Mouse (Mus musculus) hindbrain, embryonic 14.5 days (tissue): ENCODE measurements around the gene Gltp. TPM values are rescaled to one million over a fixed set of nuclear protein-coding genes. Genes with fewer than 3 reads are reported as not detected.

Experiments used
- ATAC-seq: fragments of 200-750 bp; cut with Nextera tagmentation; 2 replicates; pipeline ENCODE4 v1.8.0; 2017; ENCODE audit warnings: moderate number of reproducible peaks, mild to moderate bottlenecking, moderate TSS enrichment, moderate library complexity; ENCODE audit not compliant: low FRiP score
- DNase-seq: peaks from one replicate; pipeline ENCODE4 v3.0.0-alpha.2; 2015; ENCODE audit warnings: low spot score
- H3K27ac ChIP-seq: fragments of 300-500 bp; sonication (generic); 2 replicates; pipeline ENCODE4 v1.5.1; 2014; ENCODE audit warnings: mild to moderate bottlenecking, moderate library complexity
- H3K27me3 ChIP-seq: fragments of 300-500 bp; sonication (generic); 2 replicates; pipeline ENCODE4 v1.6.1; 2014; ENCODE audit warnings: mild to moderate bottlenecking, low read length, mixed read lengths; ENCODE audit not compliant: control insufficient read depth, insufficient read depth
- H3K36me3 ChIP-seq: fragments of 300-500 bp; sonication (generic); replicated peaks from 2 replicates; pipeline ENCODE4 v1.6.1; 2014; ENCODE audit not compliant: control insufficient read depth, insufficient read depth
- H3K4me1 ChIP-seq: fragments of 300-500 bp; sonication (generic); replicated peaks from 2 replicates; pipeline ENCODE4 v1.6.1; 2014; ENCODE audit warnings: antibody characterized with exemption, low read length, mixed read lengths; ENCODE audit not compliant: control insufficient read depth, insufficient read depth
- H3K4me2 ChIP-seq: fragments of 300-500 bp; sonication (generic); replicated peaks from 2 replicates; pipeline ENCODE4 v1.6.1; 2014; ENCODE audit warnings: mild to moderate bottlenecking, moderate library complexity
- H3K4me3 ChIP-seq: fragments of 300-500 bp; sonication (generic); replicated peaks from 2 replicates; pipeline ENCODE4 v1.5.1; 2014; ENCODE audit warnings: mild to moderate bottlenecking, low read length
- H3K9ac ChIP-seq: fragments of 300-500 bp; sonication (generic); 2 replicates; pipeline ENCODE4 v1.6.1; 2014
- H3K9me3 ChIP-seq: fragments of 300-500 bp; sonication (generic); 2 replicates; pipeline ENCODE4 v1.6.1; 2016; ENCODE audit warnings: low read length; ENCODE audit not compliant: control insufficient read depth
- WGBS: fragments of 180-500 bp; shearing (Covaris S2); extraction: QIAGEN DNeasy Blood & Tissue Kit; methylation state at CpG from one replicate; pipeline ENCODE4 v1.1.7; 2014; 5-methylcytosine and 5-hydroxymethylcytosine counted together
- polyA plus RNA-seq: library from polyadenylated mRNA; unstranded; fragments of >200 nt; fragmentation: Nextera tagmentation; extraction: Ambion mirVana; gene quantifications from 2 replicates; pipeline ENCODE4 v1.2.1, GENCODE M21; 2014

Gene Gltp
- polyA plus RNA-seq, result 33.7 and 38.9 TPM in 2 replicates

DNA sequence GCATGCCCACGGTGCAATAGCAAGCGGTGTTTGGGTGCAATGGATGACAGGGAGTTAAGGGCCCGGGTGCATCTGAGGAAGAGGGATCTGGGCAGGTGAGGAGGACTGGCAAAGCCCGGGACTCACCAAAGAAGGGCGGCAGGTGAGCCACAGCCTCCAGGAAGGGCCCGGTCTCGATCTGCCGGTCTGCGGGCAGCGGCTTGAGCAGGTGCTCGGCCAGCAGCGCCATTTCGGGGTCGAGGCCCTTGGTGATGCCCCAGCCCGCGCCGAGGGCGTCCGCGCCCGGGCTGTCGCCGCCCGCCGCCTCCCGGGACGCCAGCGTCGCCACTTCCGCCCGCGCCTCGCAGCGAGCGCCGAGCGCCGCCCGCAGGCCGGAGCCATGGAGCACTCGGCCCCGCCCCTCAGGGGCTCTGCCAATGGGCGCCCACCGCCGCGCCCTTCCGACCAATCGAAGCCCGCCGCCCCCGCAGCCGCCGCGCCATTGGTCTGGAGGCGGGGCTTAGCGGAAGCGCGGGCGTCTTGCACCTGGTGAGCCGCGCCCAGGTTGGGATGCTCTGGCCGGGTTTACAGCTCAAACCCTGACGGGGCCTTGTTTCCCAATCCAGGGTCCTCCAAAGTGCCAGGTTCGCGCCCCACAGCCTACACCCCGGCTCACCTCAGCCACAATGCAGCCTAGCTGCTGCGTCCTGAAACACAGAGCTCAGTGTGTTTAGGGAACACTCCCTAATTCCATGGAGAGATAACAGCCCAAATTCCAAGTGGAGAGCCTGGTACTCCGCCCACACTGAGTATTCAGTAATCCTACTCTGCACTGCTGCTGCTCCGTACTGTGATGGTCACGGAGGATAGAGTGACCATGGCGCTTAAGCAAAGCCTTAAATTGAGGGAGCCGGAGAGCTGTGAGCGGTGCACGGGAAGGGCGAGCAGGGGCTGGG, at the start of gene Gltp:
TSS of gene Gltp (minus strand) at position 352 of the 935 bp plus-strand sequence.
- H3K9ac ChIP-seq, result peak within 1 kb of the TSS; percentile 92
- H3K36me3 ChIP-seq, result no peaks in the 10 kb centered on the region
- peak within 1 kb of the TSS; percentile 85 for H3K4me3 ChIP-seq
- peak within 1 kb of the TSS; percentile 89 for H3K4me2 ChIP-seq
- H3K4me1 ChIP-seq, result peaks cover 10% of the 10 kb centered on the region; the same call in 1 of the 2 replicates
- 0 out of 2 replicates have a peak within 1 kb of the TSS, but pooled peaks have one; percentile 38 for H3K27ac ChIP-seq
- no peaks in the 10 kb centered on the region for H3K9me3 ChIP-seq
- 5% methylated on average over 67 of the region's 75 CpGs for WGBS
- DNase-seq (peak; percentile 95), ATAC-seq (peak; percentile 98)
- no peaks in the 10 kb centered on the region for H3K27me3 ChIP-seq

DNA sequence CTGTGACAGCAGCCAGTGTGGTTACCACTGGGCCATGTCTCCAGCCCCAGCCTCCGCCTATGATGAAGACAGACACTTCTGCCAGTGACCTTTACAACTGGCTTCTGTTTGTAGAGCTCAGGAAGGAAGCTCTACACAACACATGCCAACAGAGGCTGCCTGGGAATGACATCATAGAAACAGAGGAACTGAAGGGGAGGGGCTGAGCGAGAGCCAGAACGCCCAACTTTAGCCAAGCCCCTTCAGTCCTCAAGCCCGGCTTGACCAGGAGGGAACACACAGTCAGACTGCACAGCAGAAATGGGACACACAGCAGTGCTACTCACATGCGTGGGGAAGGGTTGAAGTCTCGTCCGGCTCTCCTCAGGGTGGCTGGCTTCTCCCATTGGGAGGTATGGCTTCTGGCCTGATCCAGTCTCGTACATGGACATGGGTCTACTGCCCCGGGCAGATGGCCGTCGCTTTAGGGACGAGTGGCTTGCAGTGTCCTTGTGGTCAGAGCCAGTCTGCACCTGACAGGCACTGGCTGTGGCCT, 48.0 kb upstream of the Gltp start:
- no peak for ATAC-seq
- H3K9me3 ChIP-seq, result no peaks in the 10 kb centered on the region
- WGBS, result 92% methylated on average over 12 of the region's 12 CpGs
- no peak overlapping the region for H3K27ac ChIP-seq
- H3K27me3 ChIP-seq, result no peaks in the 10 kb centered on the region
- H3K9ac ChIP-seq, result no peak overlapping the region
- H3K4me3 ChIP-seq, result no peak overlapping the region
- H3K4me1 ChIP-seq, result no peaks in the 10 kb centered on the region
- H3K36me3 ChIP-seq, result peaks cover 94% of the 10 kb centered on the region
- no peak for DNase-seq
- H3K4me2 ChIP-seq, result no peak overlapping the region

DNA sequence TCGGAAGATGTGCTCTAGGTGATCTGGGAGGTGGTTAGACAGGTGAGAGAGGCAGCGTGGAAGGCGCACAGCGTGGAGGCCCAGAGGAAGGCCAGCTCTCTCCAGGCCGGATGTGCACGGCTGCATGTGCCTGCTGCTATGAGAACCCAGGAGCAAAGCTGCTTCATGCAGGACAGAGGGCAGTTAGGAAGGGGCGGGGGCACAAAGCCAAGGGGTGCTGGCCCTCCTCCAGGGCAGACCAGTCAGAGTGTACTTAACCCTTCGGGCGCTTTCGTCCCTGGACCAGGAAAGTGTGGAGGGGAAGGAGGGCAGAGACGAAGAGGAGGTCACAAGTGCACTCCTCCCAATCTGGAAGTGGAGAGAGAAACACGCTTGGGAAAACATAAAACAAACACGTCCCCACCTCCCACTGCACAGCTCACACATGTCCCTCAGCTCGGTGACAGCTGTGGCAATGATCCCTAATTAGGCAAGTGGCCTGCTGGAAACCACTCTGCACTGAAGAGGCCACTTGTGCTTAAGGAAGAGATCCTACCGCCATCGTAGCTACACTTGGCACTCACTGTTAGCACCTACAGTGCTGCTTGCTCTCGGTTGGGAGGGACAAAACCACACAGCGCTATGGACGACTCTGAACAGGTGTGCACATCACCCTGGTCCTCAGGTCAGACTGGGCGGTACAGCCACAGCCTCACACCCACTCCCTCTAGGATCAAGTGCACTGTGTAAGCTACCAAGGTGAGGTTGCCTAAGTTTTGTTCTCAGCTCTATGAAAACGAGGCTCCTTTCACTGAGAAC, 46.5 kb upstream of the Gltp start:
- Histone ChIP-seq H3K4me2 (no peak overlapping the region), H3K9ac (no peak overlapping the region), H3K9me3 (no peaks in the 10 kb centered on the region), H3K27me3 (no peaks in the 10 kb centered on the region), H3K4me1 (no peaks in the 10 kb centered on the region), H3K4me3 (no peak overlapping the region), H3K36me3 (peaks cover 94% of the 10 kb centered on the region), H3K27ac (no peak overlapping the region)
- no peak for DNase-seq
- WGBS, result 82% methylated on average over 21 of the region's 21 CpGs
- ATAC-seq, result no peak

DNA sequence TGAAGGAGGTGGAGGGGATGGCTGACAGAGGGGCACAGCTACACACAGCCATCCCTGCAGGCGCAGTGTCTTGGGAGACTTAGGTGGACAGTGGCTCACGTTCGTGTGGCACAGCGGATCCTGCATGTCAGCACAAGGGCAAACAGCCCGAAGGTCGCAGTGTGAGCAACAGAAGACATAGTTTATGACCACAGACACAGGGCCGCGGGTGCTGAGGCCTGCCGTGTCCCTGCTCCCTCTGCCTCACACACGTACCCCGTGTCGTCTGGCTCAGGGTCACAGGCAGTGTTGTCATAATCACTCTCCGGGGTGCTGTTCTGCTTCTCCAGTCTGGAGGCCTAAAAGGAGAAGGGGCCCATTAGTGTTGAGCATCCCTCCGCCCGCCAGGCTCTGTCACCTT, 42.8 kb upstream of the Gltp start:
- no peak for DNase-seq
- Histone ChIP-seq H3K9ac (no peak overlapping the region), H3K9me3 (no peaks in the 10 kb centered on the region), H3K4me3 (no peak overlapping the region), H3K36me3 (peaks cover 94% of the 10 kb centered on the region), H3K27ac (no peak overlapping the region), H3K4me1 (no peaks in the 10 kb centered on the region), H3K4me2 (no peak overlapping the region), H3K27me3 (no peaks in the 10 kb centered on the region)
- 92% methylated on average over 15 of the region's 15 CpGs for WGBS
- ATAC-seq, result no peak

DNA sequence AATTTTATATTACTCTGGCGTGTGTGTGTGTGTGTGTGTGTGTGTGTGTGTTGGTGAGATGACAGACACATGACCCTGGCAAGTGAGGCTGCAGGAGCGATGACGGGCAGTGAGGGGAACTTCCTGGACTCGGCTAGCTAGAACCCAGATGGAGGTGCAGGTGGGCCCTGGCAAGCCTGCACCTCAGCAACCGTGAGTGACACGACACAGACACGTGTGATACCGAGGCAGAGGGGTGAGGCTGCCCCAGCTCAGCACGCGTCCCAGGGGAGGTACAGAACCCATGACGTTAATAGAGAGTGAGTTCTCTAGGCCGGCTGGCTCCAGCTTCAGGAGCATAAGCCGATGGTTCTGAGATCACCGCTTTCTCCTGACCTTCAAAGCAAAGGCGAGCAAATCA, 41.2 kb upstream of the Gltp start:
- Histone ChIP-seq H3K9ac (no peak overlapping the region), H3K4me3 (no peak overlapping the region), H3K4me1 (no peaks in the 10 kb centered on the region), H3K9me3 (no peaks in the 10 kb centered on the region), H3K27me3 (no peaks in the 10 kb centered on the region), H3K36me3 (peaks cover 94% of the 10 kb centered on the region), H3K27ac (no peak overlapping the region), H3K4me2 (no peak overlapping the region)
- ATAC-seq (no peak), DNase-seq (no peak)
- 90% methylated on average over 15 of the region's 15 CpGs for WGBS

DNA sequence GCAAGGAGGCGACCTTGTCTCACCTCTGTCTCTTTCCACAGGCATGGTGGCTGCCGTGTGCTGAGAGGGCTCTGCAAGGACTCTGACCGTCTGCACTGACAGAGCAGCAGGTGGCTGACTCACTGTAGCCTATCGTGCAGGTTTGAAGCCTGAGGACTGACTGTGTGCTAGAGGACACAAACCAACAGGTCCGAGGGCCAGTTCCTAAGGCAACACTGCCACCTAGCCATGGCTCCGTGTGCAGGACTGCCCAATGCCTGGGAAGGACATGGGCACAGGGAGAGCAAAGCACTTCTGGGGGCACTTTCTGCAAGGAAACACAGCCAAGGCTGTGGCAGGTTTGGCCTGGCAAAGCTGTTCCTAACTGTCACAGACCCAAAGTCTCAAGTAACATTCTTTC, 40.7 kb upstream of the Gltp start:
- no peaks in the 10 kb centered on the region for H3K4me1 ChIP-seq
- no peak overlapping the region for H3K4me3 ChIP-seq
- peaks cover 90% of the 10 kb centered on the region for H3K36me3 ChIP-seq
- no peaks in the 10 kb centered on the region for H3K9me3 ChIP-seq
- DNase-seq, result no peak
- no peak for ATAC-seq
- H3K27ac ChIP-seq, result no peak overlapping the region
- H3K9ac ChIP-seq, result no peak overlapping the region
- no peaks in the 10 kb centered on the region for H3K27me3 ChIP-seq
- WGBS, result 65% methylated on average over 6 of the region's 6 CpGs
- no peak overlapping the region for H3K4me2 ChIP-seq

DNA sequence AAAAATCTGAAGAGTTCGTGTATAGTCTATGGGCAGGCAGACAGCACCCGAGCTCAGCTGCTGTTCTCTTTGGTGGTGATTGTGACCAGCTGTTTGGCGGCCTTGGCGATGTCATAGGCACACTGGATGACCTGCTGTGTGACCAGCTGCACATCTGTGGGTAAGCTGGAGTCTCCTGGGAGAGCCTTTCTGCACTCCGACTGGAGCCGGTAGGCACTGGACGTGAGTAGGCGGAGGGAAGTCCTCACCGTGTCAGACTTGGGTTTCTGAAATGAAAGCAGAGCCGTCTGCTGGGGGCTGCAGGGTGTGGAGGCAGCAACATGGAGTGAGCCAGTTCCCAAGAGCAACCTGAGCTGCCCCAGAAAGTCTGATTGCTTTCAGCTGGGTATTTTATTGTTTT, 39.3 kb upstream of the Gltp start:
- peaks cover 90% of the 10 kb centered on the region for H3K36me3 ChIP-seq

DNA sequence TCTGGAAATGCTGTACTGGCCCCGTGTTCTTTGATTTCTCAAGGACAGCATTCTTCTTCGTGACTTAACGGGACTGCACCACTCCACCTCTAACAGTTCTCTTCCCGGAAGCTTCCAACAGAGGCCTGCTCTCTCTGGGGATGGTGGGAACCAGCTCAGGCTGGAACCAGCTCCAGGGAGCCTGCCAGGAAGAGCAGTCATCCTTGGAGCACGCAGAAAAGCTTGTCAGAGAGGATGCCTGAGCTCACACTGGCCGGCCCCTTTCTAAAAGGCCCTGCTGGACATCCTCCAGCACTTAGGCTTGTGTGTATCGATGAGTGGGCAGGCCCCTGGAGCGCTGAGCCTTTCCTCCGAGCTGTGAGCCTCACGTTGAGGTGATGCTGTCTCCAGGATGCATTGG, 37.4 kb upstream of the Gltp start:
- no peak overlapping the region for H3K9ac ChIP-seq
- H3K9me3 ChIP-seq, result no peaks in the 10 kb centered on the region
- no peak overlapping the region for H3K27ac ChIP-seq
- DNase-seq (no peak), ATAC-seq (no peak)
- H3K27me3 ChIP-seq, result no peaks in the 10 kb centered on the region
- peaks cover 73% of the 10 kb centered on the region for H3K36me3 ChIP-seq
- H3K4me2 ChIP-seq, result no peak overlapping the region
- H3K4me1 ChIP-seq, result no peaks in the 10 kb centered on the region
- 91% methylated on average over 10 of the region's 10 CpGs for WGBS
- H3K4me3 ChIP-seq, result no peak overlapping the region

More for the DNA sequence above, 39.3 kb upstream of the Gltp start:
- Histone ChIP-seq H3K9ac (no peak overlapping the region), H3K9me3 (no peaks in the 10 kb centered on the region), H3K27ac (no peak overlapping the region), H3K27me3 (no peaks in the 10 kb centered on the region), H3K4me1 (no peaks in the 10 kb centered on the region), H3K4me2 (no peak overlapping the region), H3K4me3 (no peak overlapping the region)
- DNase-seq, result no peak
- ATAC-seq, result no peak
- 77% methylated on average over 10 of the region's 10 CpGs for WGBS

DNA sequence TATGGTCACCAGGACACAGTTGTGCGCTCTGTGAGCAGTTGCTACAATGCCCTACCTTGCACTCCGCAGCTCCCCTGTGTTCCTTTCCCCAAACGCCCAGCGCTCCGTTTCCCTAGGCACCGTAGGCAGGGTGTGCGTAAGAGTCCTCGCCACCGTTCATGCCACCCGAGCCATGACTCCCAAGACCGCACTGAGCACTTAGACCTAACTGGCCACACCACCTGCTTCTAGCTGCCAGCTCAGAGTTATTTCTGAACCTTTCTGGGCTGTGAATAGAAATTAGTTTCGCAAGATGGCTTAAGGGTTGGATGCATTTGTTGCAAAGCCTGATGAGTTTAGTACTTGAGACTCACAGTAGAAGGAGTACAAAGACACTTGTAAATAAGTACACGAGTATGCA, 32.1 kb upstream of the Gltp start:
- DNase-seq, result no peak
- no peak overlapping the region for H3K27ac ChIP-seq
- no peak overlapping the region for H3K9ac ChIP-seq
- H3K4me1 ChIP-seq, result no peaks in the 10 kb centered on the region
- WGBS, result 94% methylated on average over 13 of the region's 13 CpGs
- no peaks in the 10 kb centered on the region for H3K27me3 ChIP-seq
- H3K9me3 ChIP-seq, result no peaks in the 10 kb centered on the region
- ATAC-seq, result no peak
- H3K4me2 ChIP-seq, result no peak overlapping the region
- H3K36me3 ChIP-seq, result peaks cover 75% of the 10 kb centered on the region
- no peak overlapping the region for H3K4me3 ChIP-seq
